Mouse (Mus musculus) lung, embryonic 16.5 days (tissue): ENCODE data around the gene Rora. TPM values are rescaled to one million over a fixed set of nuclear protein-coding genes. Genes with fewer than 3 reads are reported as not detected.

Experiments
- ATAC-seq: fragments of 200-750 bp; cut with Nextera tagmentation; 2 replicates; pipeline ENCODE4 v1.8.0; 2017; ENCODE audit warnings: low read depth, mild to moderate bottlenecking, moderate library complexity
- H3K27ac ChIP-seq: fragments of 300-500 bp; sonication (generic); 2 replicates; pipeline ENCODE4 v1.5.1; 2014; ENCODE audit warnings: mild to moderate bottlenecking, control low read depth, low read length
- H3K27me3 ChIP-seq: fragments of 300-500 bp; sonication (generic); 2 replicates; pipeline ENCODE4 v1.6.1; 2014; ENCODE audit warnings: low read depth, low read length, mixed read lengths; ENCODE audit not compliant: control insufficient read depth, insufficient read depth
- H3K36me3 ChIP-seq: fragments of 300-500 bp; sonication (generic); 2 replicates; pipeline ENCODE4 v1.6.1; 2014; ENCODE audit warnings: low read length; ENCODE audit not compliant: control insufficient read depth, insufficient read depth
- H3K4me1 ChIP-seq: fragments of 300-500 bp; sonication (generic); replicated peaks from 2 replicates; pipeline ENCODE4 v1.6.1; 2014; ENCODE audit warnings: low read length, mixed read lengths; ENCODE audit not compliant: control insufficient read depth, insufficient read depth
- H3K4me2 ChIP-seq: fragments of 300-500 bp; sonication (generic); 2 replicates; pipeline ENCODE4 v1.6.1; 2014; ENCODE audit warnings: low read depth, low read length, control low read depth
- H3K4me3 ChIP-seq: fragments of 300-500 bp; sonication (generic); 2 replicates; pipeline ENCODE4 v1.5.1; 2014; ENCODE audit warnings: mild to moderate bottlenecking, low read length, control low read depth
- H3K9ac ChIP-seq: fragments of 300-500 bp; sonication (generic); 2 replicates; pipeline ENCODE4 v1.6.1; 2014; ENCODE audit warnings: low read length, control low read depth
- H3K9me3 ChIP-seq: fragments of 300-500 bp; sonication (generic); 2 replicates; pipeline ENCODE4 v1.6.1; 2016; ENCODE audit warnings: low read length; ENCODE audit not compliant: control insufficient read depth
- WGBS: fragments of 180-500 bp; shearing (Covaris S2); extraction: QIAGEN DNeasy Blood & Tissue Kit; methylation state at CpG from one replicate; pipeline ENCODE4 v1.1.7; 2014; 5-methylcytosine and 5-hydroxymethylcytosine counted together
- polyA plus RNA-seq: library from polyadenylated mRNA; unstranded; fragments of >200 nt; fragmentation: Nextera tagmentation; extraction: Ambion mirVana; gene quantifications from 2 replicates; pipeline ENCODE4 v1.2.1, GENCODE M21; 2015

The Rora gene
- polyA plus RNA-seq, 1 experiment from 2014 or later, result 8.4 TPM

GRCm38 (mm10) chr9:69227806-69228205, 574.2 kb downstream of the Rora start:
- Histone ChIP-seq H3K4me3 (no peak overlapping the region), H3K27ac (no peak overlapping the region), H3K27me3 (no peaks in the 10 kb centered on the region), H3K4me2 (no peak overlapping the region), H3K9me3 (no peaks in the 10 kb centered on the region), H3K9ac (no peak overlapping the region), H3K36me3 (no peaks in the 10 kb centered on the region), H3K4me1 (no peaks in the 10 kb centered on the region; the same call in none of the 2 replicates)
- 59% methylated on average over 6 of the region's 6 CpGs for WGBS
- ATAC-seq, result no peak

- Histone ChIP-seq H3K9ac (no peak overlapping the region), H3K27me3 (no peaks in the 10 kb centered on the region), H3K27ac (no peak overlapping the region), H3K4me2 (no peak overlapping the region), H3K4me1 (no peaks in the 10 kb centered on the region; the same call in none of the 2 replicates), H3K36me3 (no peaks in the 10 kb centered on the region), H3K4me3 (no peak overlapping the region), H3K9me3 (no peaks in the 10 kb centered on the region)
- WGBS, result 75% methylated on average over 7 of the region's 7 CpGs
- ATAC-seq, result no peak
These were observed 576.3 kb downstream of the Rora start for GRCm38 (mm10) chr9:69229935-69230334.

GRCm38 (mm10) chr9:69234526-69234925, 580.9 kb downstream of the Rora start:
- Histone ChIP-seq H3K4me3 (no peak overlapping the region), H3K27ac (no peak overlapping the region), H3K27me3 (no peaks in the 10 kb centered on the region), H3K9ac (no peak overlapping the region), H3K36me3 (no peaks in the 10 kb centered on the region), H3K9me3 (no peaks in the 10 kb centered on the region), H3K4me1 (peaks cover 9% of the 10 kb centered on the region), H3K4me2 (no peak overlapping the region)
- 46% methylated on average over 7 of the region's 7 CpGs for WGBS
- no peak for ATAC-seq

GRCm38 (mm10) chr9:69237316-69237715, 583.7 kb downstream of the Rora start:
- ATAC-seq, result peak; percentile 36; the same call in 1 of the 2 replicates
- Histone ChIP-seq H3K27me3 (no peaks in the 10 kb centered on the region), H3K4me1 (peaks cover 9% of the 10 kb centered on the region), H3K9ac (no peak overlapping the region), H3K27ac (no peak overlapping the region; the same call in 1 of the 2 replicates), H3K4me3 (no peak overlapping the region), H3K4me2 (no peak overlapping the region), H3K36me3 (no peaks in the 10 kb centered on the region), H3K9me3 (no peaks in the 10 kb centered on the region)
- WGBS, result 50% methylated on average over 10 of the region's 10 CpGs

GRCm38 (mm10) chr9:69242538-69242937, 589.0 kb downstream of the Rora start:
- Histone ChIP-seq H3K4me2 (no peak overlapping the region), H3K9me3 (no peaks in the 10 kb centered on the region), H3K4me3 (no peak overlapping the region), H3K4me1 (peaks cover 6% of the 10 kb centered on the region), H3K36me3 (no peaks in the 10 kb centered on the region), H3K9ac (no peak overlapping the region), H3K27ac (no peak overlapping the region), H3K27me3 (no peaks in the 10 kb centered on the region)
- ATAC-seq, result no peak
- WGBS, result 55% methylated on average over 6 of the region's 6 CpGs

- no peak overlapping the region for H3K4me3 ChIP-seq
- no peaks in the 10 kb centered on the region for H3K9me3 ChIP-seq
- H3K9ac ChIP-seq, result no peak overlapping the region
- H3K36me3 ChIP-seq, result no peaks in the 10 kb centered on the region
- ATAC-seq, result no peak
- 45% methylated on average over 6 of the region's 6 CpGs for WGBS
- no peak overlapping the region for H3K27ac ChIP-seq
- peaks cover 3% of the 10 kb centered on the region; the same call in 1 of the 2 replicates for H3K4me1 ChIP-seq
- H3K27me3 ChIP-seq, result no peaks in the 10 kb centered on the region
- no peak overlapping the region for H3K4me2 ChIP-seq
These were observed 590.0 kb downstream of the Rora start for GRCm38 (mm10) chr9:69243626-69244025.

GRCm38 (mm10) chr9:69246225-69246624, 592.6 kb downstream of the Rora start:
- Histone ChIP-seq H3K36me3 (no peaks in the 10 kb centered on the region), H3K4me1 (peaks cover 3% of the 10 kb centered on the region; the same call in 1 of the 2 replicates), H3K9me3 (no peaks in the 10 kb centered on the region), H3K27ac (no peak overlapping the region), H3K9ac (no peak overlapping the region), H3K4me3 (no peak overlapping the region), H3K4me2 (no peak overlapping the region), H3K27me3 (no peaks in the 10 kb centered on the region)
- ATAC-seq, result no peak
- 38% methylated on average over 3 of the region's 3 CpGs for WGBS

GRCm38 (mm10) chr9:69249586-69249985, 596.0 kb downstream of the Rora start:
- no peak overlapping the region for H3K4me3 ChIP-seq
- H3K4me1 ChIP-seq, result peaks cover 3% of the 10 kb centered on the region; the same call in 1 of the 2 replicates
- H3K4me2 ChIP-seq, result no peak overlapping the region
- no peak for ATAC-seq
- WGBS, result 90% methylated on average over 3 of the region's 3 CpGs
- no peaks in the 10 kb centered on the region for H3K27me3 ChIP-seq
- H3K36me3 ChIP-seq, result no peaks in the 10 kb centered on the region
- H3K9me3 ChIP-seq, result no peaks in the 10 kb centered on the region
- H3K27ac ChIP-seq, result no peak overlapping the region
- H3K9ac ChIP-seq, result no peak overlapping the region

- 91% methylated on average over 8 of the region's 8 CpGs for WGBS
- Histone ChIP-seq H3K4me3 (no peak overlapping the region), H3K9ac (no peak overlapping the region), H3K27ac (no peak overlapping the region), H3K4me1 (peaks cover 3% of the 10 kb centered on the region; the same call in 1 of the 2 replicates), H3K9me3 (no peaks in the 10 kb centered on the region), H3K27me3 (no peaks in the 10 kb centered on the region), H3K4me2 (no peak overlapping the region), H3K36me3 (no peaks in the 10 kb centered on the region)
- no peak for ATAC-seq
These were observed 596.7 kb downstream of the Rora start for GRCm38 (mm10) chr9:69250326-69250725.

GRCm38 (mm10) chr9:69258506-69258905, 604.9 kb downstream of the Rora start:
- no peaks in the 10 kb centered on the region for H3K27me3 ChIP-seq
- ATAC-seq, result no peak
- WGBS, result 64% methylated on average over 5 of the region's 5 CpGs
- no peak overlapping the region for H3K4me3 ChIP-seq
- no peaks in the 10 kb centered on the region for H3K9me3 ChIP-seq
- no peaks in the 10 kb centered on the region for H3K36me3 ChIP-seq
- no peak overlapping the region for H3K9ac ChIP-seq
- no peak overlapping the region for H3K27ac ChIP-seq
- no peaks in the 10 kb centered on the region; the same call in 1 of the 2 replicates for H3K4me1 ChIP-seq
- no peak overlapping the region for H3K4me2 ChIP-seq
